Mouse (Mus musculus): ENCODE data around the gene Map3k14. TPM values are rescaled to one million over a fixed set of nuclear protein-coding genes. Genes with fewer than 3 reads are reported as not detected.

Map3k14 gene
- total and polyA plus RNA-seq, 2 experiments from 2014 or later: 0.77 to 3.2 TPM

DNA sequence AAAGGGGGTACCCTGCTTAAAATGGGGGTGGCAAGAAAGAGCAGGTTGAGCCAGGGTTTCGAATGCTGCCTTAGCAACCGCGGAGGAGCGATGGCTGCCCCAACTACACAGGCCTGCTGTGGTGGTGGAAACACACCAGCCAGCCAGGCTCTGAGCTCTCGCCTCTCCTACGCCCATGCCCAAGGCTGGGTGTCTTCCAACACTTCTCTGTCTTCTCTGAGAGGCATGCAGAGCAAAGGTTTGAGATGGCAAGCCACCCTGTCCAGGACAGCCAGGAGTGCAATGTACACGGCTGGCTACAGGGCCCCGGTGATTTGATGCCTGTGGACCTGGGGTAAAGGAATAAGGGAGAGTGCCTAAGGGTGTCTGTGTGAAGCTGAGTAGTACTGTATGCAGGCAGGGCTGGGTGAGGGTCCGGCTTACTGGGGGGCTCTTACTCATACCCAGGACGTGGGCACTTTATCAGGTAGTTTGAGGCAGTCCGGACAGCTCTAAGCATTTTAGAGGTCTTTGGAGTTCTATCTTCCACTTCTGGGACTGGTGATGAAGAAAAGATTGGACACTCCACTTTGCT, 93.4 kb downstream of the Map3k14 start:
- 90% methylated on average over 11 of the region's 11 CpGs for WGBS

GRCm38 (mm10) chr11:103173041-103173770, 94.1 kb downstream of the Map3k14 start:
- Histone ChIP-seq H3K27me3 (ENCODE audit: insufficient read depth, low read length) (no peaks in the 10 kb centered on the region), H3K4me1 (ENCODE audit: insufficient read depth) (0 out of 2 replicates have a peak, but pooled peaks cover 5% of the 10 kb centered on the region), H3K36me3 (ENCODE audit: insufficient read depth) (no peaks in the 10 kb centered on the region), H3K9me3 (ENCODE audit: low read length) (no peaks in the 10 kb centered on the region), H3K9ac (no peak overlapping the region), H3K4me2 (ENCODE audit: low read depth) (no peak overlapping the region), H3K4me3 (ENCODE audit: low read depth, low read length) (no peak overlapping the region), H3K27ac (ENCODE audit: low read depth, low read length) (no peak overlapping the region)
- no peak for TF ChIP-seq CTCF (IDR thresholded peaks at IDR 0.05; ENCODE audit: low read depth)
- WGBS: 88% methylated on average over 7 of the region's 7 CpGs
- DNase-seq (no peak), ATAC-seq (no peak)

More for the DNA sequence above, 93.4 kb downstream of the Map3k14 start:
- no peak overlapping the region for H3K9ac ChIP-seq
- TF ChIP-seq CTCF (IDR thresholded peaks at IDR 0.05; ENCODE audit: low read depth): no peak
- no peaks in the 10 kb centered on the region for H3K27me3 ChIP-seq (ENCODE audit: insufficient read depth, low read length)
- no peaks in the 10 kb centered on the region for H3K36me3 ChIP-seq (ENCODE audit: insufficient read depth)
- H3K4me1 ChIP-seq (ENCODE audit: insufficient read depth): 0 out of 2 replicates have a peak, but pooled peaks cover 5% of the 10 kb centered on the region
- H3K4me2 ChIP-seq (ENCODE audit: low read depth): no peak overlapping the region
- H3K9me3 ChIP-seq (ENCODE audit: low read length): no peaks in the 10 kb centered on the region
- no peak overlapping the region for H3K27ac ChIP-seq (ENCODE audit: low read depth, low read length)
- ATAC-seq (no peak), DNase-seq (no peak)
- H3K4me3 ChIP-seq (ENCODE audit: low read depth, low read length): no peak overlapping the region

DNA sequence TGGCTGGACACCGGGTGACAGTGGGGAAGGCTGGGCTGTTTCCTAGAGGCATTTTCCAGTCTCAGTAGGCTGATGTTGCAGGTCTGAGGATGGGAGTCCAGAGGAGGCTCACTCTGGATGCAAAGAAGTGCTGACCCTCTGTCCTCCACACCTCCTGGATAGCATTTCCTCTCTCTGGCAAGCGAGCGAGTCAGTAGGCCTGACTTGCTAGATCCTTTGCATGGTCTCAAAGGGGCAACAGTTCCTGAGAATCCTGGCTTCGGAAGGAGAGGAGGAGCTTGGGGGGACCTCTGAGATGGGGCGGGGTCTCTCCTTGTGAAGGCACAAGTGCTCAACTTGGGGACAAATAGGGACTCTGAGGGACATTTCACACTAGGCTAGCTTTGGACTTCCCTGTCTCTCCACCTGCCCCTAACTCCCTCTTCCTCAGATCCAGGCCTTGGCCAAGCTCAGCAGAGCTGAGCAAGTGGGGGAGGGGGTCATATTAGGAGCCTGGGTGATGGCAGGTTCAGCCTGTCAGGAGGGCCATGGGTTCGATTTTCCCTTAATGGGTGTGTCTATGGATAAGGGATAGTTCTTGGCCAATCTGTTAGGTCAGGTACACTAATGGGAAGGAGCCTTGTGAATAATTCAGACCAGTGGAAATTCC, 94.8 kb downstream of the Map3k14 start:
- Histone ChIP-seq H3K4me1 (ENCODE audit: insufficient read depth) (0 out of 2 replicates have a peak, but pooled peaks cover 5% of the 10 kb centered on the region), H3K27ac (ENCODE audit: low read depth, low read length) (no peak overlapping the region), H3K9ac (no peak overlapping the region), H3K4me3 (ENCODE audit: low read depth, low read length) (peak overlapping the region; percentile 2; the same call in 1 of the 2 replicates), H3K27me3 (ENCODE audit: insufficient read depth, low read length) (no peaks in the 10 kb centered on the region), H3K4me2 (ENCODE audit: low read depth) (peak overlapping the region; percentile 85), H3K36me3 (ENCODE audit: insufficient read depth) (no peaks in the 10 kb centered on the region), H3K9me3 (ENCODE audit: low read length) (no peaks in the 10 kb centered on the region)
- DNase-seq (no peak), ATAC-seq (no peak)
- WGBS: 64% methylated on average over 6 of the region's 6 CpGs
- TF ChIP-seq CTCF (IDR thresholded peaks at IDR 0.05; ENCODE audit: low read depth): no peak

GRCm38 (mm10) chr11:103171703-103172391, 95.4 kb downstream of the Map3k14 start:
- Histone ChIP-seq H3K9ac (no peak overlapping the region), H3K4me1 (ENCODE audit: insufficient read depth) (0 out of 2 replicates have a peak, but pooled peaks cover 5% of the 10 kb centered on the region), H3K4me2 (ENCODE audit: low read depth) (peak overlapping the region; percentile 85), H3K27ac (ENCODE audit: low read depth, low read length) (no peak overlapping the region), H3K4me3 (ENCODE audit: low read depth, low read length) (peak overlapping the region; percentile 75), H3K27me3 (ENCODE audit: insufficient read depth, low read length) (no peaks in the 10 kb centered on the region), H3K36me3 (ENCODE audit: insufficient read depth) (no peaks in the 10 kb centered on the region), H3K9me3 (ENCODE audit: low read length) (no peaks in the 10 kb centered on the region)
- no peak for TF ChIP-seq CTCF (IDR thresholded peaks at IDR 0.05; ENCODE audit: low read depth)
- no peak for DNase-seq
- 51% methylated on average over 9 of the region's 9 CpGs for WGBS
- ATAC-seq: no peak

DNA sequence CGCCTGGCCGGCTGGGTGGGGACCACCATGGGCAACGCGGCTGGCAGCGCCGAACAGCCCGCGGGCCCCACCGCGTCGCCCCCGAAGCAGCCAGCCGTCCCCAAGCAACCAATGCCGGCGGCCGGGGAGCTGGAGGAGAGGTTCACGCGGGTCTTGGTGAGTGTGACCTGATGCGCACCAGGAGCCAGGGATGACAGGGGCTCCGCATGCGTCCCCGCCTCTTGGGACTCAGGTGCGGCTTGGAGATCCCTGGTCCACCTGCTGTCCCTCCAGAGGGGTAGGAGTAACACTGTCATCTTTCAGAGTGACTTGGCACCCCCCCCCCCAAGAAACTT, 96.0 kb downstream of the Map3k14 start:
- 3% methylated on average over 23 of the region's 23 CpGs for WGBS
- Histone ChIP-seq H3K9me3 (ENCODE audit: low read length) (no peaks in the 10 kb centered on the region), H3K27me3 (ENCODE audit: insufficient read depth, low read length) (no peaks in the 10 kb centered on the region), H3K36me3 (ENCODE audit: insufficient read depth) (no peaks in the 10 kb centered on the region), H3K27ac (ENCODE audit: low read depth, low read length) (no peak overlapping the region), H3K9ac (peak overlapping the region; percentile 64), H3K4me3 (ENCODE audit: low read depth, low read length) (peak overlapping the region; percentile 75), H3K4me2 (ENCODE audit: low read depth) (peak overlapping the region; percentile 85), H3K4me1 (ENCODE audit: insufficient read depth) (0 out of 2 replicates have a peak, but pooled peaks cover 5% of the 10 kb centered on the region)
- ATAC-seq (peak; percentile 12; the same call in 1 of the 2 replicates), DNase-seq (no peak)
- no peak for TF ChIP-seq CTCF (IDR thresholded peaks at IDR 0.05; ENCODE audit: low read depth)

DNA sequence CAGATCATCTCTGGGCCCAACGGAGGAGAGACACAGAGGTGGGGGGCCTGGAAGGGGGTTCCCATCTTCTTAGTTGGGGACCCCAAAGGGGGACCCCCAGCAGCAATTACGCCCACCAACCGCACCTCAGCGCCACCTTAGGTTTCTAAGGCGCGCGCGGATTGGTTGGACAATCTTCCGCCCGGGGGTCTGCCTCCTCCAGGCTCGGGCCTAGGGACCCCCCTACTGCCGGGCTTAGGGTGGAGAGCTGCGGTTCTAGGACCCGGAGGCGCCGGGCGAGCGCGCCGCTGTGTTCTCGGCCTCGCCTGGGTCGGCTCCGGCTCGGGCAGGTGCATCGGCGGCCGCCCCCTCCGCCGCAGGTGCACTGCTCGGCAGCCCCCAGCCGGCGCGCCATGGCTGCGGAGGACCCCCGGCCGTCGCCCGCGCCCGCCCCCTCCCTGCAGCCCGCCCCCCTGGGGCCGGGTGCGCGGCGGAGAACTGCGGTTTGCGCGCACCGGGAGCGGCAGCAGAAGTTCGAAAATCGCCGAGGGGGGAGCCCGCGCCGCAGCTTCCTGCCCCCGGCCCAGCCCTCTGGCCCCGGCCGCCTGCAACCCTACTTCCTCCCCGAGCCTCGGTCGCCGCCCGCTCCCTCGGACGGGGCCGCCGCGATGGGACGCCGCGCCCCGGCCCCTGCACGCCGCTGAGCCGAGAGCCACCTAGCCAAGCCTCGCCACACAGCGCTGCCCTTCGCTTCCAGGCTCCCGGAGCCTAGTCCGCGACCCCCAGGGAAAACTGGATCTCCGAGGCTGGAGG, 96.6 kb downstream of the Map3k14 start, which contains the start of gene Fmnl1:
Gene Fmnl1 (plus strand): TSS at position 614 of the 792 bp plus-strand sequence.
- Histone ChIP-seq H3K4me1 (ENCODE audit: insufficient read depth) (0 out of 2 replicates have a peak, but pooled peaks cover 5% of the 10 kb centered on the region), H3K27me3 (ENCODE audit: insufficient read depth, low read length) (no peaks in the 10 kb centered on the region), H3K9me3 (ENCODE audit: low read length) (no peaks in the 10 kb centered on the region), H3K4me3 (ENCODE audit: low read depth, low read length) (peak within 1 kb of the TSS; percentile 75), H3K27ac (ENCODE audit: low read depth, low read length) (no peak within 1 kb of the TSS), H3K9ac (peak within 1 kb of the TSS; percentile 64), H3K4me2 (ENCODE audit: low read depth) (peak within 1 kb of the TSS; percentile 85), H3K36me3 (ENCODE audit: insufficient read depth) (no peaks in the 10 kb centered on the region)
- 2% methylated on average over 62 of the region's 84 CpGs for WGBS
- DNase-seq (peak; percentile 82), ATAC-seq (peak; percentile 86)
- TF ChIP-seq CTCF (IDR thresholded peaks at IDR 0.05; ENCODE audit: low read depth): no peak

Data from forebrain, postnatal 0 days (tissue).